Mouse (Mus musculus) A20 (cell line): ENCODE data around the gene H2al1c.
"Not testable (repeated sequence)": the region's sequence is repeated elsewhere in the genome, so short reads cannot be mapped to it uniquely, and the experiment has no call there.

ENCODE experiments used
- DNase-seq: peaks from one replicate; pipeline ENCODE4 v3.0.0-alpha.2; 2011; ENCODE audit warnings: low read depth, low spot score

H2al1c gene

GRCm38 (mm10) chrX:11305355-11305754 lies at the start of gene H2al1c:
TSS of gene H2al1c (plus strand) at chrX:11305655.
- not testable (repeated sequence) for DNase-seq

GRCm38 (mm10) chrX:11264918-11265317 lies 40.5 kb upstream of the H2al1c start:
- DNase-seq: no peak

- DNase-seq: no peak
These were observed 37.7 kb upstream of the H2al1c start for GRCm38 (mm10) chrX:11267791-11268190.

- DNase-seq: no peak
These were observed 36.4 kb upstream of the H2al1c start for GRCm38 (mm10) chrX:11269074-11269473.

- DNase-seq: no peak
These were observed 32.3 kb upstream of the H2al1c start for GRCm38 (mm10) chrX:11273190-11273589.

GRCm38 (mm10) chrX:11277083-11277482 lies 28.4 kb upstream of the H2al1c start:
- no peak for DNase-seq

GRCm38 (mm10) chrX:11280741-11281140 lies 24.7 kb upstream of the H2al1c start:
- DNase-seq: no peak

- no peak for DNase-seq
These were observed 17.1 kb upstream of the H2al1c start for GRCm38 (mm10) chrX:11288306-11288882.

- no peak for DNase-seq
These were observed 16.2 kb upstream of the H2al1c start for GRCm38 (mm10) chrX:11289244-11289643.

GRCm38 (mm10) chrX:11298957-11299356 lies 6.5 kb upstream of the H2al1c start, which contains the start of gene H2al1a:
TSS of gene H2al1a (plus strand) at chrX:11299257.
- not testable (repeated sequence) for DNase-seq

- not testable (repeated sequence) for DNase-seq
These were observed 3.3 kb upstream of the H2al1c start, which contains the start of gene H2al1b for GRCm38 (mm10) chrX:11302132-11302531. TSS of gene H2al1b (plus strand) at chrX:11302432.

- DNase-seq: not testable (repeated sequence)
These were observed 3.1 kb downstream of the H2al1c start, which contains the start of gene H2al1d for GRCm38 (mm10) chrX:11308524-11308923. TSS of gene H2al1d (plus strand) at chrX:11308824.

- DNase-seq: not testable (repeated sequence)
These were observed 6.2 kb downstream of the H2al1c start, which contains the start of gene H2al1e for GRCm38 (mm10) chrX:11311634-11312033. TSS of gene H2al1e (plus strand) at chrX:11311934.

- not testable (repeated sequence) for DNase-seq
These were observed 9.4 kb downstream of the H2al1c start, which contains the start of gene H2al1f for GRCm38 (mm10) chrX:11314858-11315257. TSS of gene H2al1f (plus strand) at chrX:11315158.

- DNase-seq: not testable (repeated sequence)
These were observed 12.5 kb downstream of the H2al1c start, which contains the start of gene H2al1g for GRCm38 (mm10) chrX:11317956-11318355. TSS of gene H2al1g (plus strand) at chrX:11318256.

GRCm38 (mm10) chrX:11321192-11321591 lies 15.7 kb downstream of the H2al1c start, which contains the start of gene H2al1h:
TSS of gene H2al1h (plus strand) at chrX:11321492.
- DNase-seq: not testable (repeated sequence)

- DNase-seq: not testable (repeated sequence)
These were observed 18.9 kb downstream of the H2al1c start, which contains the start of gene H2al1i for GRCm38 (mm10) chrX:11324359-11324758. TSS of gene H2al1i (plus strand) at chrX:11324659.

GRCm38 (mm10) chrX:11327522-11327921 lies 22.1 kb downstream of the H2al1c start, which contains the start of gene H2al1j:
TSS of gene H2al1j (plus strand) at chrX:11327822.
- not testable (repeated sequence) for DNase-seq

- DNase-seq: no peak
These were observed 40.3 kb downstream of the H2al1c start for GRCm38 (mm10) chrX:11345762-11346161.

- DNase-seq: no peak
These were observed 41.3 kb downstream of the H2al1c start for GRCm38 (mm10) chrX:11346756-11347155.
